Mouse (Mus musculus): ENCODE measurements around the gene Gm49395. TPM values are rescaled to one million over a fixed set of nuclear protein-coding genes. Genes with fewer than 3 reads are reported as not detected.

Gene Gm49395
- polyA plus RNA-seq, 1 experiment from 2014 or later = 2.2 TPM

DNA sequence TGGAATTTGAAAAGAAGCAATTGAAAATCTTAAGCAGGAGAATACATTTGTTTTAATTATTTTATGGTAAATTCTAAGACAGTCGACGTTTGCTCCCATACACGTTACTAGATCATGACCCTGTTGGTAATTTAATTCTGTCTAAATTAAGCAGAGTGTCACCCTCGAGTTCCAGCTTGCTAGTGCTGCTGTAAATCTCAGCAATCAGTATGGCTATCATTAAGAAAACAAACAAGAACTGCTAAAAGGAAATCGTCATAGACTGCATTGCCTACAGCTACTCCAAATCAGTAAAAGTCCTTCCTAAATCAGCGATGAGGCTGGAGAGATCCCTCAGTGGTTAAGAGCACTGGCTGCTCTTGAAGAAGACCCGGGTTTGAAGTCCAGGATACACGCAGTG is 66.3 kb downstream of the Gm49395 start:
- ATAC-seq (no peak), DNase-seq (ENCODE audit: low read depth, low spot score) (no peak)
- CTCF ChIA-PET = no interaction called here
- TF ChIP-seq CTCF (IDR thresholded peaks at IDR 0.05) = no peak
- in situ Hi-C loops (cut with MboI; ENCODE audit: low pct_unique_long_range_greater_than_20kb) = loop anchor here (10.0 kb wide), 1 partner anchor 59 kb away; the partner anchor contains the start of gene Pelo
- H3K27me3 ChIP-seq = no peaks in the 10 kb centered on the region
- POLR2A ChIA-PET = interaction anchor here (0.7 kb wide), 1 partner anchor 14 kb away, joined by 3 read pairs; no protein-coding TSS in a partner anchor

DNA sequence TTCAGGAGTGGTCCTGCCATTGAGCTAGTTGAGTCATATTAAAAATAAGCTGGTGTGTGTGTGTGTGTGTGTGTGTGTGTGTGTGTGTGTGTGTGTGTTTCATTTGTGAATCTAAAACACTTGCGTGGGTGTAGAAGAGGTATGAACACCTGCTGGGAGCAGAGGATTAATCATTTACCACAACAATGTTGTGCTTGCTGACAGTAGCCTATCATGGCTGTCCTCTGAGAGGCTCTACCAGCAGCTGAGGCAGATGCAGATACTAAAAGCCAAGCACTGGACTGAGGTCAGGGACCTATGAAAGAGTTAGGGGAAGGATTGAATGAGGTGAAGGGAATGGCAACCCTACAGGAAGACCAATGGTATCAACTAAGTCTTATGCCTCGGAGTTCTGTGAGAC is 68.6 kb downstream of the Gm49395 start:
- DNase-seq (ENCODE audit: low read depth, low spot score) (no peak), ATAC-seq (no peak)
- POLR2A ChIA-PET = interaction anchor here (0.6 kb wide), 1 partner anchor 60 kb away, joined by 3 read pairs; no protein-coding TSS in a partner anchor
- TF ChIP-seq CTCF (IDR thresholded peaks at IDR 0.05) = no peak
- in situ Hi-C loops (cut with MboI; ENCODE audit: low pct_unique_long_range_greater_than_20kb) = loop anchor here (10.0 kb wide), 1 partner anchor 62 kb away; the partner anchor contains the start of gene Pelo
- no peaks in the 10 kb centered on the region for H3K27me3 ChIP-seq
- CTCF ChIA-PET = interaction anchor here (1.6 kb wide), 1 partner anchor 10 kb away, joined by 4 read pairs; no protein-coding TSS in a partner anchor

DNA sequence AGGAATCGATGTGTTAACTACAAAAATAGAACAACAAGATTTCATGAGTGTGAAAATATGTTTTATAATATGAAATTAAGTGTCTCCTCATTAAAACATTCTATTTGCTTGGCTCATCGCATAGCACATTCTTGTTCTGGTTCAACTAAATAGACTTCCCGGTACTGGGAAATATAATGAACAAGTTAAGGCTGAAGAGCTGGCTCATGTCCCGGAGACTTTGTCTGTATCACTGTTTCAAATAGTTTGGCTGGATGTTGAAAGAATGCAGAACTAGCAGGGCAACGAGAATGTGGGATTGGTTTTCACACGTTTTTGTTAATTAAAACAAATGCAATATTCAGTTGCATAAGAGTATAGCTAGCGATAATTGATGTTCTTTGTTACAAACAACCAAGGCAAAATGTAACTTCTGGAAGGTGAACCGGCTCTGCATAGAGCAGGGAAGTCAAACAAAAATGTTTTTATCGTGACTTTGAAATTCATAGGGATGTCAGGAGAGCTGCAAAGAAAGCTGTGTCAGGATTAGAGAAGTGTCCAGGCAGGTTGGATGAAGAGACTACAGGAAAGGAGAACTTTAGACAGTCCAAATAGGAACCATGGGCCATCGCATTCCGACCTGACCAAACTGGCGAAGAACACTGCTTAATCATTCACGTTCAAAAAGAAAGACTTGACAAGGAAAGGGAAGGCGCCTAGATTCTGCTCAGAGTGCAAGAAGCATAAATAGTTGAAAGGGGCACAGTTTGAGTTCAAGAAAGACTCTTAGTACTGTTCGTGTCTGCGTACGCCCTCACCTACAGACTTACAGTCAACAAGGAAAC is 70.3 kb downstream of the Gm49395 start:
- no peaks in the 10 kb centered on the region for H3K27me3 ChIP-seq
- ChIA-PET CTCF (interaction anchor here (1.3 to 1.9 kb wide), 2 partner anchors 9 to 49 kb away, joined by 4 read pairs; no protein-coding TSS in a partner anchor), POLR2A (interaction anchor here (0.9 kb wide), 1 partner anchor 58 kb away, joined by 4 read pairs; the partner anchor contains the start of gene Pelo)
- in situ Hi-C loops (cut with MboI; ENCODE audit: low pct_unique_long_range_greater_than_20kb) = loop anchor here (10.0 kb wide), 1 partner anchor 63 kb away; the partner anchor contains the start of gene Pelo
- ATAC-seq = peak; percentile 65
- DNase-seq (ENCODE audit: low read depth, low spot score) = no peak
- no peak for TF ChIP-seq CTCF (IDR thresholded peaks at IDR 0.05)

DNA sequence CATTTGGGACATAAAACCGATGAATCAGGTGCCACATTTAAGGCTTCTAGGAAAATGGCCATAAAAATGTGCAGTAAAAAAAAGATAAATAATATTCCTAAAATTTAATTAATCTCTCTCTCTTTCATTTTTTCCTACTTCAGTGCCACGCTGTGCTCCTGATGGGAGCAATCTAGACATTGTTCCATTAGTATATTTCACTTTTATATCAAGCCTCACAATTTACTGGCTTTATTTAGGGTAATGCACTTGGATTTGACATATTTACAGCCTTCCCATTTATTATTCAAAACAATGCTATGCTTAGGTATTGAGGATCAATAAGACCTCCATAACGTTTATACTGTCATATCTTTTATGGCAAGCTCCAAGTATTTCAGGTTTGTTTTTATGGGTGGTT is 76.3 kb downstream of the Gm49395 start:
- DNase-seq (ENCODE audit: low read depth, low spot score) (no peak), ATAC-seq (no peak)
- in situ Hi-C loops (cut with MboI; ENCODE audit: low pct_unique_long_range_greater_than_20kb) = no loop called here
- ChIA-PET POLR2A (no interaction called here), CTCF (no interaction called here)
- H3K27me3 ChIP-seq = no peaks in the 10 kb centered on the region
- no peak for TF ChIP-seq CTCF (IDR thresholded peaks at IDR 0.05)

DNA sequence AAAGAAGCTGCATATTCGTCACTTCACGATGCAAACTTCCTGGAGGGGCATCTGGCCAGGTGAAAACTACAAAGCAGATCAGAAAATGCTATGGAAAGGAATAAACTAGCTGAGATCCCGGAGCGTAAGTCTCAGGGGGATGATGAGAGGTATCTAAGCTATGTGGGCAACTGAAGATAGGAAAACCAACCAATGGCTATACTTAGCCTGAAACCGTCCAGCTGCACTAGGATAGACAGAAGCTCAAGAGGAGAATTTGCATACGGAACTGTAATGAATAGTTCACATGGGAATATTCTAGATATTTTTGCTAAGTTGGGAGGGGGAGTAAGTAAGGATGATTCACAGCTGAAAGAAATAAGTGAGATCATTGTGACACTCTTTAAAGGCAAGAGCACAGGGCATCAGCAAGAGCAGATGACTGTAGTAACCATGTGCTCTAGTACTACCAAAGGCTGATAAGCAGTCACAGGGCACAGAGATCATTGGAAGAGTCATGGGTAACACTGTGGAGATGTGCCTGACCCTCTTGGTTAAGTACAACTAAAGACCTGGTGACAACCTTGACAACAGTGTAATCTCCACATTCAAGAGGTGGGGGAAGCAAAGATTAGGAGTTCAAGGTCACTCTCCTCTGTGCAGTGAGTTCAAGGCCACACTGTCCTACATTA is 79.5 kb downstream of the Gm49395 start:
- in situ Hi-C loops (cut with MboI; ENCODE audit: low pct_unique_long_range_greater_than_20kb) = no loop called here
- DNase-seq (ENCODE audit: low read depth, low spot score) (no peak), ATAC-seq (no peak)
- no peaks in the 10 kb centered on the region for H3K27me3 ChIP-seq
- ChIA-PET POLR2A (interaction anchor here (0.5 kb wide), 1 partner anchor 14 kb away, joined by 3 read pairs; no protein-coding TSS in a partner anchor), CTCF (interaction anchor here (0.6 to 1.0 kb wide), 2 partner anchors 9 to 10 kb away, joined by 3 to 4 read pairs; no protein-coding TSS in a partner anchor)
- TF ChIP-seq CTCF (IDR thresholded peaks at IDR 0.05) = no peak

DNA sequence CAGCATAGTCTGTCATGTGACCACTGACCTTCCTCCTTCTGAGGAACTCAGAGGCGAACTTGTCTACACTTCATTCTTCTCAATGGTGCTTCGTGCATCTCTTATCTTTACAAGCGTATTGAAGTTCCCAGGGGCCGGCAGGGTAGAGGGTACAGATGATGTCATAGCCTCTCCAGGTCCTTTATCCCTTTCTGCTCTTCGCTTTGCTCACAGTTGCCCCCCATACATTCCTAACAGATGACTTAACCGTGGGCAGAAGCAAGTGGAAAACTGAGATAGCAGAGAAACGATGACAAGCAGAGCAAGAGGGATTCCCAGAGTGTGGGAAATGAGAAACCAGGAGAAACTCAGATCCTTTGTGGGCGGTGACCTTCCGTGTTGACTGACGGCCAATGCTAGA is 80.3 kb downstream of the Gm49395 start:
- H3K27me3 ChIP-seq = no peaks in the 10 kb centered on the region
- no peak for DNase-seq (ENCODE audit: low read depth, low spot score)
- TF ChIP-seq CTCF (IDR thresholded peaks at IDR 0.05) = no peak
- in situ Hi-C loops (cut with MboI; ENCODE audit: low pct_unique_long_range_greater_than_20kb) = no loop called here
- ChIA-PET CTCF (no interaction called here), POLR2A (interaction anchor here (0.5 kb wide), 1 partner anchor 14 kb away, joined by 3 read pairs; no protein-coding TSS in a partner anchor)
- no peak for ATAC-seq

DNA sequence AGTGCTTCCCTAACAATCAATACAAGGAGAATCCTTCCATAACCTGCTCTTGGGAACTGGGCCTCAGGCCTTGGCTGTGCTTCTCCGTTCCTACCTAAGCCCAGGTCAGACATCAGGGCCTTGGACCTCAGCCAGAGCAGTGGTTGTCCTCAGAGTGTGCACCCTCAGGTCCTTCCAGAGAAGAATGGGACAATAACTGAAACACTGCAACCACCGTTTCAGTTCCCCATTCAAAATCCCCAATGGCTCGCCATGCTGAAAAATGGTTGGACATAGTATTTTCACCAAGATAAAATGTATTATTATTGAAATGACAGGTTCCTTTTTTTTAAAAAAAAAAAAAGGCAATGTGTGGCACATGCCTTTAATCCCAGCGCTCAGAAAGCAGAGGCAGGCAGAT is 81.0 kb downstream of the Gm49395 start:
- DNase-seq (ENCODE audit: low read depth, low spot score) (no peak), ATAC-seq (no peak)
- in situ Hi-C loops (cut with MboI; ENCODE audit: low pct_unique_long_range_greater_than_20kb) = no loop called here
- CTCF ChIA-PET = no interaction called here
- no peak for TF ChIP-seq CTCF (IDR thresholded peaks at IDR 0.05)
- POLR2A ChIA-PET = no interaction called here
- no peaks in the 10 kb centered on the region for H3K27me3 ChIP-seq

DNA sequence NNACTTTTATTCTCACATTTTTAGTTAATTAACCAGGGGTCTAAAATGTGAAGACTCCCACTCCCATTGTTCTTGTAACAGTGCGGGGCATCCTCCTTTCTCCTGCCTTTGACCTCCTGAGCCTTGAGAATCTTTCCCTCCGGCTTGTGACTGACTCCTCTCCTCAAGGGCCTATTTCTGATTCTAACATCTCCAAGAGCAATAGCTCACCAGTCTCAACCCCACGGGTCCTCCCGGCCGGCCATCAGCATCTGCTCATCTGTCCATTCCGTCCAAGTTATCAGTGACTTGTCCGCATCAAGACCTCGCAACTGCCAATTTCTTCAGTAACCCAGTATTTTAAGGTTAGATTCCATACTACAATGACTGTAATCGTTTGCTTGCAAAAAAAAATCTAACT is 84.2 kb downstream of the Gm49395 start:
- CTCF ChIA-PET = no interaction called here
- ATAC-seq (no peak), DNase-seq (ENCODE audit: low read depth, low spot score) (no peak)
- POLR2A ChIA-PET = no interaction called here
- in situ Hi-C loops (cut with MboI; ENCODE audit: low pct_unique_long_range_greater_than_20kb) = no loop called here
- no peaks in the 10 kb centered on the region for H3K27me3 ChIP-seq
- no peak for TF ChIP-seq CTCF (IDR thresholded peaks at IDR 0.05)

DNA sequence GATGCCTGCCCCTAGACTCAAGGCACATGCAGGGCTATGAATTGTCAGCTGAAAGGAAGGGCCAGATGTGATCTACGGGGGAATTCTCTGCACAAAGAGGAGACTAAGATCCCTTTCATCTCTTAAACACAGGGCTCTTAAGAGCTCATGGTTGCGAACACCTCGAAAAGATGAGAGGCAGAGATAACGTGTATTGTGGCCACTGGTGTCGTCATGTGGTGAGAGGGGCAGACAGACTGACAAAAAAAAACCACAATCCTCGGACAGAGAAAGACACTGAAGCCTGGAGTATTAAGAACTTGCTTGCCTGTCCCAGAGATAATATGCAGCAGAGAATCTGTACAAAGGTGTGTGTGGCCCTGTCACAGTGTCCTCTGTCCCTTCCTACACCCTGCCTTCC is 90.2 kb downstream of the Gm49395 start:
- no peak for DNase-seq (ENCODE audit: low read depth, low spot score)
- POLR2A ChIA-PET = no interaction called here
- in situ Hi-C loops (cut with MboI; ENCODE audit: low pct_unique_long_range_greater_than_20kb) = no loop called here
- CTCF ChIA-PET = no interaction called here
- no peak for TF ChIP-seq CTCF (IDR thresholded peaks at IDR 0.05)
- ATAC-seq = no peak
- H3K27me3 ChIP-seq = no peaks in the 10 kb centered on the region

DNA sequence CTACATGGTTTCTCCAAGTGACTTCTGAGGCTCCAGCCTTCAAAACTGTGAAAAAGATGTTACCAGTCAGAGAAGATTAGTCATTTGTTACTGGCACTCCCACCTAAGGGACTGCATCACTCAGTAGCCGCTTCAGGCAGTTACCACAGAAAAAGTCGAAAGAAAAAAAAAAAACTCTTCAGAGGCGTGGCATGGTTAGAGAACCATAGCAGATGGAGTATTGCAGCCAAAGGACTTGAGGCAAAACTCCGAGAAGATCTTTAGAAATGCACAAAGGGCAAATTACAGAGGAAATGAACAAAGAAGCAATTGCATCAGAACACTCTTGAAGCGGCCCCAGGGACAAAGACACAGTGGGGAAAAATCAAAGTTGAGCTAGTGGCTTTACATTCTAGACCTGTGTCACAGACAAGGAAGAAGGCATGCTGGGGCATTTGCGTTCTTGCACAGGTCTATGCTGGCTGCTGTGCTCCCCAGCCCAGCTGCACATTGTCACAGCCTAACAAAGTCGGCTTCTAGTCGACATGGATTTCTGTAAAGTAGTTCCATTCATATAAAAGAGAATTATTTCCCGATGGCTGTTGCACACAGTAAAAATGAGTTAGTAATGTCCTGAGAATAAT is 95.4 kb downstream of the Gm49395 start:
- ATAC-seq (peak; percentile 89), DNase-seq (ENCODE audit: low read depth, low spot score) (no peak)
- in situ Hi-C loops (cut with MboI; ENCODE audit: low pct_unique_long_range_greater_than_20kb) = no loop called here
- POLR2A ChIA-PET = no interaction called here
- CTCF ChIA-PET = interaction anchor here (1.7 kb wide), 1 partner anchor 25 kb away, joined by 5 read pairs; no protein-coding TSS in a partner anchor
- no peak for TF ChIP-seq CTCF (IDR thresholded peaks at IDR 0.05)
- no peaks in the 10 kb centered on the region for H3K27me3 ChIP-seq
